Mouse (Mus musculus) lung, postnatal 0 days (tissue): Measurements from ENCODE around the gene Acox1. TPM values are rescaled to one million over a fixed set of nuclear protein-coding genes. Genes with fewer than 3 reads are reported as not detected.

Source experiments
- ATAC-seq: fragments of 200-750 bp; cut with Nextera tagmentation; 2 replicates; pipeline ENCODE4 v1.8.0; 2017; ENCODE audit warnings: moderate library complexity
- DNase-seq: peaks from one replicate; pipeline ENCODE4 v3.0.0-alpha.2; 2016; ENCODE audit warnings: low spot score
- H3K27ac ChIP-seq: fragments of 300-500 bp; sonication (generic); 2 replicates; pipeline ENCODE4 v1.5.1; 2014; ENCODE audit warnings: antibody characterized with exemption, mild to moderate bottlenecking, low read length, mixed read lengths
- H3K27me3 ChIP-seq: fragments of 300-500 bp; sonication (generic); replicated peaks from 2 replicates; pipeline ENCODE4 v1.6.1; 2014; ENCODE audit warnings: low read length, mixed read lengths; ENCODE audit not compliant: insufficient read depth
- H3K36me3 ChIP-seq: fragments of 300-500 bp; sonication (generic); 2 replicates; pipeline ENCODE4 v1.6.1; 2014; ENCODE audit warnings: low read length, mixed read lengths; ENCODE audit not compliant: insufficient read depth
- H3K4me1 ChIP-seq: fragments of 300-500 bp; sonication (generic); 2 replicates; pipeline ENCODE4 v1.6.1; 2014; ENCODE audit warnings: antibody characterized with exemption, low read depth, low read length, mixed read lengths; ENCODE audit not compliant: insufficient read depth
- H3K4me2 ChIP-seq: fragments of 300-500 bp; sonication (generic); replicated peaks from 2 replicates; pipeline ENCODE4 v1.6.1; 2014; ENCODE audit warnings: low read depth, mild to moderate bottlenecking, low read length, moderate library complexity, mixed read lengths
- H3K4me3 ChIP-seq: fragments of 300-500 bp; sonication (generic); 2 replicates; pipeline ENCODE4 v1.5.1; 2014; ENCODE audit warnings: low read depth, low read length
- H3K9ac ChIP-seq: fragments of 300-500 bp; sonication (generic); replicated peaks from 2 replicates; pipeline ENCODE4 v1.6.1; 2014; ENCODE audit warnings: low read depth, mild to moderate bottlenecking
- H3K9me3 ChIP-seq: fragments of 300-500 bp; sonication (generic); 2 replicates; pipeline ENCODE4 v1.6.1; 2016; ENCODE audit warnings: low read length, mixed read lengths
- CTCF ChIP-seq: IDR thresholded peaks from 2 replicates; pipeline ENCODE4 v1.5.1; 2016; ENCODE audit warnings: antibody characterized with exemption, mild to moderate bottlenecking
- EP300 ChIP-seq: IDR thresholded peaks from 2 replicates; pipeline ENCODE4 v1.6.1; 2016; ENCODE audit warnings: antibody characterized with exemption, mild to moderate bottlenecking, control low read depth
- WGBS: fragments of 180-500 bp; shearing (Covaris S2); extraction: QIAGEN DNeasy Blood & Tissue Kit; methylation state at CpG from one replicate; pipeline ENCODE4 v1.1.7; 2014; 5-methylcytosine and 5-hydroxymethylcytosine counted together
- polyA plus RNA-seq: library from polyadenylated mRNA; unstranded; fragments of >200 nt; fragmentation: Nextera tagmentation; extraction: Ambion mirVana; gene quantifications from 2 replicates; pipeline ENCODE4 v1.2.1, GENCODE M21; 2015

The Acox1 gene
- polyA plus RNA-seq, 1 experiment from 2014 or later, result 31.7 TPM

DNA sequence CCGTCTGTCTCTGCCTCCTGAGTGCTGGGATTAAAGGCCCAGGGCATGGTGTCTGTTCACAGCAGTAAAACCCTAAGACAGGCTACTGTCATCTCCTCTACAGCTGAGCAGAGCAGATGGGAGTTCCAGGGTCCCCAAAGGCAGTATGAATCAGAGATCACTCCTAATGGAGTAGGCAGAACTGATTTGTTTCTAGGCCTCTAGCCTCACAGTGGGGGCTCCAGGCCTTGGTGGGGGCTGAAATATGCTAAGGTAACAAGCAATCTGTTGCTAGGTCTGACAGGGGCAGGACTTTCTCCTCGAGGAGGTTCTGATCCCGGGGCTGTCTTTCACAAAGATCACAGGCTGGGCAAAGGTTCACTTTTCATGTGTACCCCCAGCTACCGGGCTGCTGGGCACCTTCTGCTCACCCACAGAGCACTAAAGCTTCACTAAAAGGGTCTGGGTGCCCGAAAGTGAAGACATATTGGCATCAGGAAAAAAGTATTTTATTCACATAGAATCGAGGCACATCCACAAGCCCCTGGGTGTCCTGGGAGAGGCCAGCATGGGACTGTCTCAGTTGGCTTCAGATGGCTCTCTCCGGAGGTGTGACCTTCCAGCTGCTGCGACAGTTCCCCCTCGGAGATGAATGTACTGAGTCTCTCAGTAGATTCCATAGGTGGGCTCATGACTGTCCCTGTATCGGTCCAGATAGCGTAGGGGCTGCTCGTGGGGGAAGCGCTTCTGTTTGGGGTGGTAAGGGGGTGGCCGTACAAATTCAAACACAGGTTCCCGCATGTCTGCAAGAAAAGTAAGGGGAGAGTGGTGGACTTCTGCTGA is 67.3 kb downstream of the Acox1 start:
- Histone ChIP-seq H3K4me2 (peak overlapping the region; percentile 73), H3K9me3 (no peaks in the 10 kb centered on the region), H3K27me3 (no peaks in the 10 kb centered on the region), H3K9ac (peak overlapping the region; percentile 23; the same call in 1 of the 2 replicates), H3K4me1 (peaks cover 15% of the 10 kb centered on the region), H3K27ac (peak overlapping the region; percentile 98), H3K36me3 (0 out of 2 replicates have a peak, but pooled peaks cover 7% of the 10 kb centered on the region), H3K4me3 (peak overlapping the region; percentile 62; the same call in 1 of the 2 replicates)
- no peak for TF ChIP-seq EP300
- TF ChIP-seq CTCF, result no peak
- 74% methylated on average over 15 of the region's 15 CpGs for WGBS
- ATAC-seq (no peak), DNase-seq (peak; percentile 18)

GRCm38 (mm10) chr11:116130488-116131205 is 68.2 kb downstream of the Acox1 start, which contains the start of gene Trim65:
Gene Trim65, minus strand, starts transcription at chr11:116131128.
- under 1% methylated on average over 69 of the region's 69 CpGs for WGBS
- Histone ChIP-seq H3K27ac (peak within 1 kb of the TSS; percentile 98), H3K27me3 (no peaks in the 10 kb centered on the region), H3K9me3 (no peaks in the 10 kb centered on the region), H3K9ac (peak within 1 kb of the TSS; percentile 73), H3K36me3 (0 out of 2 replicates have a peak, but pooled peaks cover 12% of the 10 kb centered on the region), H3K4me1 (peaks cover 15% of the 10 kb centered on the region), H3K4me3 (peak within 1 kb of the TSS; percentile 62), H3K4me2 (peak within 1 kb of the TSS; percentile 73)
- TF ChIP-seq EP300 (no peak; the same call in 1 of the 2 replicates), CTCF (peak; percentile 100)
- peak; percentile 88 for ATAC-seq
- DNase-seq, result peak; percentile 97

GRCm38 (mm10) chr11:116129993-116130487 is 68.8 kb downstream of the Acox1 start:
- Histone ChIP-seq H3K27ac (peak overlapping the region; percentile 98), H3K9me3 (no peaks in the 10 kb centered on the region), H3K4me3 (peak overlapping the region; percentile 62), H3K9ac (peak overlapping the region; percentile 73), H3K27me3 (no peaks in the 10 kb centered on the region), H3K4me2 (peak overlapping the region; percentile 73), H3K36me3 (0 out of 2 replicates have a peak, but pooled peaks cover 12% of the 10 kb centered on the region), H3K4me1 (peaks cover 15% of the 10 kb centered on the region)
- DNase-seq, result peak; percentile 54
- WGBS, result 36% methylated on average over 8 of the region's 8 CpGs
- TF ChIP-seq EP300 (no peak), CTCF (no peak)
- peak; percentile 0; the same call in 1 of the 2 replicates for ATAC-seq

DNA sequence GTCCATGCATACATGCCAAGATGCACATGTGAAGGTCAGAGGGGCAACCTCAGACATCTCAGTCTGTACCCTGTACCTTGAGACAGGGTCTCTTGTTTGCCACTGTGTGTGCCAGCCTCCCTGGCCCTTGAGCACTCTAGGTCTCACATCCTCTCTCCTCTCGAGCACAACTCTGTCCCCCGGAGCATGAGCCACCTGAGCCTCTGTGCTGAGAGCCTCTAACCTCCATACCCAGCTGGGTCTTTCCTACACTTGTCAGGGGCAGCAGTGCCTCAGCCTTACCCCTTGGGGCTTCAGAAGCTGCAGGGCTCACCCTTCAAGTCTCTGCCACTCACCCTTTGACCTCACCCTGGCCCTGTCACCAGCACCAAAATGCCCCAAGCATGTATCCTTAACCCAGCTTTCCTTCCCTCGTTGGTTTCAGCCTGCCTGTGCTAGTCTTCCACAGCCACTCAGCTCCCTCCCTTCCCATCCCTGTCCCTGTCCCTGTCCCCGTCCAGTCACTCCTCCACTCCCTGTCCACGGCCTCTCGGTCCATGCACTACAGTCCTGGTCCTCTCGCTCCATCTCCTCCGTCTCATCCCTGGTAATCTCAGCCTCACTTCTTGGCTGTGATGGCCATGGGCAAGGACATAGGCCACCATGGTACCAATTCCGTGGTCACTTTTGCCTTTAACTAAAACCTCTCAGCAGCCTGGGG is 69.6 kb downstream of the Acox1 start:
- 82% methylated on average over 9 of the region's 9 CpGs for WGBS
- no peaks in the 10 kb centered on the region for H3K9me3 ChIP-seq
- H3K27me3 ChIP-seq, result no peaks in the 10 kb centered on the region
- H3K9ac ChIP-seq, result no peak overlapping the region
- peaks cover 15% of the 10 kb centered on the region for H3K4me1 ChIP-seq
- H3K27ac ChIP-seq, result no peak overlapping the region
- no peak for TF ChIP-seq EP300
- no peak for TF ChIP-seq CTCF
- H3K36me3 ChIP-seq, result 0 out of 2 replicates have a peak, but pooled peaks cover 6% of the 10 kb centered on the region
- no peak for DNase-seq
- peak overlapping the region; percentile 73 for H3K4me2 ChIP-seq
- H3K4me3 ChIP-seq, result no peak overlapping the region
- ATAC-seq, result no peak

- H3K4me2 ChIP-seq, result no peak overlapping the region
- H3K27ac ChIP-seq, result no peak overlapping the region
- H3K4me1 ChIP-seq, result peaks cover 15% of the 10 kb centered on the region
- H3K9me3 ChIP-seq, result no peaks in the 10 kb centered on the region
- H3K27me3 ChIP-seq, result no peaks in the 10 kb centered on the region
- TF ChIP-seq CTCF (no peak), EP300 (no peak)
- no peak for ATAC-seq
- H3K9ac ChIP-seq, result no peak overlapping the region
- WGBS, result 71% methylated on average over 9 of the region's 9 CpGs
- no peak overlapping the region for H3K4me3 ChIP-seq
- peak; percentile 19 for DNase-seq
- H3K36me3 ChIP-seq, result 0 out of 2 replicates have a peak, but pooled peaks cover 5% of the 10 kb centered on the region
Observed at GRCm38 (mm10) chr11:116127986-116128385, 70.9 kb downstream of the Acox1 start.
